Mouse (Mus musculus) limb, embryonic 15.5 days (tissue): ENCODE results near the gene St6gal1. TPM values are rescaled to one million over a fixed set of nuclear protein-coding genes. Genes with fewer than 3 reads are reported as not detected.

ENCODE experiments used
- ATAC-seq: fragments of 200-750 bp; cut with Nextera tagmentation; 2 replicates; pipeline ENCODE4 v1.8.0; 2017; ENCODE audit warnings: low read depth, moderate TSS enrichment; ENCODE audit not compliant: insufficient number of reproducible peaks, low FRiP score, low TSS enrichment
- H3K27ac ChIP-seq: fragments of 300-500 bp; sonication (generic); 2 replicates; pipeline ENCODE4 v1.5.1; 2015; ENCODE audit warnings: moderate library complexity, mild to moderate bottlenecking, inconsistent platforms
- H3K27me3 ChIP-seq: fragments of 300-500 bp; sonication (generic); 2 replicates; pipeline ENCODE4 v1.6.1; 2015; ENCODE audit warnings: inconsistent platforms
- H3K36me3 ChIP-seq: fragments of 300-500 bp; sonication (generic); 2 replicates; pipeline ENCODE4 v1.6.1; 2015; ENCODE audit warnings: inconsistent platforms
- H3K4me1 ChIP-seq: fragments of 300-500 bp; sonication (generic); 2 replicates; pipeline ENCODE4 v1.6.1; 2015; ENCODE audit warnings: inconsistent platforms
- H3K4me2 ChIP-seq: fragments of 300-500 bp; sonication (generic); 2 replicates; pipeline ENCODE4 v1.6.1; 2015; ENCODE audit warnings: mild to moderate bottlenecking, inconsistent platforms
- H3K4me3 ChIP-seq: fragments of 300-500 bp; sonication (generic); 2 replicates; pipeline ENCODE4 v1.5.1; 2015; ENCODE audit warnings: mild to moderate bottlenecking, inconsistent platforms
- H3K9ac ChIP-seq: fragments of 300-500 bp; sonication (generic); 2 replicates; pipeline ENCODE4 v1.6.1; 2015; ENCODE audit warnings: inconsistent platforms
- H3K9me3 ChIP-seq: fragments of 300-500 bp; sonication (generic); 2 replicates; pipeline ENCODE4 v1.6.1; 2016; ENCODE audit warnings: inconsistent platforms
- WGBS: fragments of 180-500 bp; shearing (Covaris S2); methylation state at CpG from one replicate; pipeline ENCODE4 v1.1.7; 2015; 5-methylcytosine and 5-hydroxymethylcytosine counted together
- polyA plus RNA-seq: library from polyadenylated mRNA; unstranded; fragments of >200 nt; fragmentation: Nextera tagmentation; extraction: Ambion mirVana; gene quantifications from 2 replicates; pipeline ENCODE4 v1.2.1, GENCODE M21; 2015

St6gal1 gene
- polyA plus RNA-seq, 1 experiment from 2014 or later, result 13.6 TPM

DNA sequence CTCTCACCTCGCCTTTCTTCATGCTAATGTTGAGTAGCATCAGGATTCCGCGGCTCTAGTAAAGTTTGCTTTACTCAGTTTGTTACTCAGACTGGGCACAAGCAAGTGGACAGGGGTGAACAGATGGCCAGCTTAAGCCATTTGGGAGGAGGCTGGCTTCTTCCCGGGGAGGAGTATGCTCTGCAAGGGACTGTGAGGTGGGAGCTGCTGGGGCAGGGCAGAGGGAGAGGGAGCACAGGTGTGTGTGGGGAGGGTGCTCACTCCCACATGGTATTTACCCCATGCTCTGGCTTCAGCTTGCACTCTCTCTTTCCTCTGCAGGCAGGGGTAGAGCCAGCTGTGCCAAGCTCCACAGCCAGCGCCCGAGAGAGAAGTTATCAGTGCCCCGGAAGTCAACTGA is 32.1 kb downstream of the St6gal1 start:
- ATAC-seq, result no peak
- Histone ChIP-seq H3K27me3 (no peaks in the 10 kb centered on the region), H3K9ac (no peak overlapping the region), H3K27ac (no peak overlapping the region), H3K4me2 (no peak overlapping the region), H3K4me3 (no peak overlapping the region), H3K36me3 (no peaks in the 10 kb centered on the region), H3K4me1 (peaks cover 36% of the 10 kb centered on the region), H3K9me3 (no peaks in the 10 kb centered on the region)
- 70% methylated on average over 7 of the region's 7 CpGs for WGBS

DNA sequence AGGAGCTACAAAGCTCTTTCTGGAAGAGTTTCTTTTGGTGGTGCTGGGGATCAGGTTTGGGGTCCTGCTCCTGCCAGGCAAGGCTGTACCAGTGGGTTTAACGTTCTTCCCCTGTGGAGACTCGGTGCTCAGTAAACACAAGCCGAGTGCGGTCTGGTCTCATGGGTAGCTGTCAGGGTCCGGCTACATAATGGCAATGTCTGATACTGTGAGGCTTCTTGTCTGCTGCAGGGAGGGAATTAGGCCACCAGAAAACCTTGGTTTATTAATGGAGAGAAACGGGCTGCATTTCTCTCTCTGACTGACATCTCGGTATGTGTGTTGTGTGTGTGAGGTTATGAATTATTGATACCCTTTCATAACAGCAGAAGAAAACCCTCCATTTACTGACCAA is 33.9 kb downstream of the St6gal1 start:
- H3K36me3 ChIP-seq, result no peaks in the 10 kb centered on the region
- H3K4me3 ChIP-seq, result no peak overlapping the region
- no peaks in the 10 kb centered on the region for H3K27me3 ChIP-seq
- ATAC-seq, result no peak
- no peaks in the 10 kb centered on the region for H3K9me3 ChIP-seq
- no peak overlapping the region for H3K9ac ChIP-seq
- H3K27ac ChIP-seq, result no peak overlapping the region
- H3K4me2 ChIP-seq, result no peak overlapping the region
- H3K4me1 ChIP-seq, result peaks cover 32% of the 10 kb centered on the region
- WGBS, result 30% methylated on average over 7 of the region's 7 CpGs

- ATAC-seq, result no peak
- Histone ChIP-seq H3K4me3 (no peak overlapping the region), H3K27ac (no peak overlapping the region), H3K36me3 (no peaks in the 10 kb centered on the region), H3K9ac (no peak overlapping the region), H3K9me3 (no peaks in the 10 kb centered on the region), H3K4me1 (peaks cover 29% of the 10 kb centered on the region), H3K4me2 (no peak overlapping the region), H3K27me3 (no peaks in the 10 kb centered on the region)
- 21% methylated on average over 4 of the region's 4 CpGs for WGBS
Measured at GRCm38 (mm10) chr16:23258823-23259457, 34.4 kb downstream of the St6gal1 start.

- Histone ChIP-seq H3K27me3 (no peaks in the 10 kb centered on the region), H3K4me3 (no peak overlapping the region), H3K4me2 (no peak overlapping the region), H3K36me3 (peaks cover 4% of the 10 kb centered on the region; the same call in 1 of the 2 replicates), H3K27ac (no peak overlapping the region), H3K9ac (no peak overlapping the region), H3K9me3 (no peaks in the 10 kb centered on the region), H3K4me1 (peaks cover 27% of the 10 kb centered on the region)
- WGBS, result 54% methylated on average over 3 of the region's 3 CpGs
- ATAC-seq, result no peak
Measured at GRCm38 (mm10) chr16:23259580-23259979, 35.0 kb downstream of the St6gal1 start.

DNA sequence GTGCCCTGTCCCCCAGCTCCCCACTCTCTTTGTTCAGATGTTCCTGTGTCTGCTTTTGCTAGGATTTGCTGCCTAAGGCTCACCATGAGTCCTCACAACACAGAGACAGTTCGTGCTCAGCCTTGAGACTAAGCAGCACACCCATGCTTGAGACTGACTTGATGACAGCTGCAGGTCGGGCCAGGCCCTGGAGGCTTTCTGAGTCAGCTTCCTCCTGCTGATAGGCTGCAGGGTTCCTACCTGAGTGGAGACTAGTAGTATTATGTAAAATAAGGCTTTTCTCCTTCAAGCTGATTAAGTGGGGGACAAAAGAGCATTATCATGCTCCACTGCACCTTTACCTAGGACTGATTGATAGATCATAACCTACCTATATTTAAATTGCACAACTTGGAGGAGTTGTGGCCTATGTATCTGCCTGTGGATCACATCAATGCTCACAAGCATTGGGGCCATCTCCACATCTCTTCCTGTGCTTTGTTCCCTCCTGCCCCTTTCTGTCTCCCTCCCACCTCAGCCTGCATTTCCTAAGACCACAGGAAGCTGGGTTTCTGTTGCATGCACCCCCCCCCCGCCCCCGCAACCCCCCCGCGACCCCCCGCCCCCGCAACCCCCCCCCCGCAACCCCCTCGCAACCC is 37.7 kb downstream of the St6gal1 start:
- H3K9me3 ChIP-seq, result no peaks in the 10 kb centered on the region
- H3K4me1 ChIP-seq, result peaks cover 25% of the 10 kb centered on the region
- H3K4me2 ChIP-seq, result no peak overlapping the region
- peaks cover 4% of the 10 kb centered on the region; the same call in 1 of the 2 replicates for H3K36me3 ChIP-seq
- H3K4me3 ChIP-seq, result no peak overlapping the region
- no peak overlapping the region for H3K9ac ChIP-seq
- ATAC-seq, result no peak
- H3K27me3 ChIP-seq, result no peaks in the 10 kb centered on the region
- WGBS, result 30% methylated on average over 2 of the region's 10 CpGs
- no peak overlapping the region for H3K27ac ChIP-seq

GRCm38 (mm10) chr16:23262846-23263245 is 38.3 kb downstream of the St6gal1 start:
- Histone ChIP-seq H3K4me3 (no peak overlapping the region), H3K27me3 (no peaks in the 10 kb centered on the region), H3K36me3 (peaks cover 4% of the 10 kb centered on the region; the same call in 1 of the 2 replicates), H3K27ac (no peak overlapping the region), H3K4me1 (peaks cover 25% of the 10 kb centered on the region), H3K9ac (no peak overlapping the region), H3K4me2 (no peak overlapping the region), H3K9me3 (no peaks in the 10 kb centered on the region)
- no peak for ATAC-seq
- WGBS, result 30% methylated on average over 5 of the region's 5 CpGs

DNA sequence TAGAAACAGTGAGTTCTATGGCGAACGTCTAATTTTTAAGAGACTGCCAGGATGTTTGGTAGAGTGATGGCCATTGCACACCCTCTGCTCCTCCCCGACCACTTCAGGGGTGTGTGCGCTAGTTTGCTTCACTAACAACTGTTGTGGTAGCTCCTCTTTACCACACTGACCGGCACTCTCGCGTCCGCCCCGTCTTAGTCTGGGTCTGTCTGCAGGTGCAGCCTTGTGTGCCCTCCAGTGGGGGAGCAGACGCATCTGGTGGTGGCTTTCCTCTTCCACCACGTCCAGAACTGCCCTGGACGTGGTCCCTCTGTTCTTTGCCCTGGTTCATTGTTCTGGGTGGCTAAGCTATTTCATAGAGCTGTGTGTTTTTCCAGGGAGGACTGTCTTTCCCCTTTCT is 40.5 kb downstream of the St6gal1 start:
- Histone ChIP-seq H3K4me2 (no peak overlapping the region), H3K36me3 (peaks cover 4% of the 10 kb centered on the region; the same call in 1 of the 2 replicates), H3K9ac (no peak overlapping the region), H3K4me1 (peaks cover 24% of the 10 kb centered on the region), H3K27ac (no peak overlapping the region), H3K9me3 (no peaks in the 10 kb centered on the region), H3K27me3 (no peaks in the 10 kb centered on the region), H3K4me3 (no peak overlapping the region)
- WGBS, result 87% methylated on average over 12 of the region's 12 CpGs
- no peak for ATAC-seq

DNA sequence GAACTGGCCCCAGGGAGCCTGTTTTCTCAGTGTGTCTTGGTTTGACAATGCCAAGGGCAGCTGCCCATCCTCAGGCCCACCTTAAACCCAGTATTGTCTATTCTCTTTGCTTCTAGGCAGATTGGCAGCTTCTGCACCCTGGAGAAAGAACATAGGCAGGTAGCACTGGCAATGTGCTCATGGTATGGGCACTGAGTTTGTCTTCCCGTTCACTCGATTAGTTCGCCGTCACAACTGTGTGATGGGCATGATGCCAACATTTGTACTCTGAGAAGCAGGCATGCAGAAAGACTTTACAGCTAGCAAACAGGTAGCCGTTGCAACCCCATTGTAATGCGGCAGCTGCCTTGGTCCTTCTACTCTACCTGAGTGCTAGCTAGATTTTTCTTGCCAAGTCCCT is 40.9 kb downstream of the St6gal1 start:
- Histone ChIP-seq H3K27me3 (no peaks in the 10 kb centered on the region), H3K9ac (no peak overlapping the region), H3K4me1 (peaks cover 29% of the 10 kb centered on the region), H3K36me3 (peaks cover 4% of the 10 kb centered on the region; the same call in 1 of the 2 replicates), H3K4me2 (no peak overlapping the region), H3K4me3 (no peak overlapping the region), H3K27ac (no peak overlapping the region), H3K9me3 (no peaks in the 10 kb centered on the region)
- ATAC-seq, result no peak
- 55% methylated on average over 6 of the region's 6 CpGs for WGBS

DNA sequence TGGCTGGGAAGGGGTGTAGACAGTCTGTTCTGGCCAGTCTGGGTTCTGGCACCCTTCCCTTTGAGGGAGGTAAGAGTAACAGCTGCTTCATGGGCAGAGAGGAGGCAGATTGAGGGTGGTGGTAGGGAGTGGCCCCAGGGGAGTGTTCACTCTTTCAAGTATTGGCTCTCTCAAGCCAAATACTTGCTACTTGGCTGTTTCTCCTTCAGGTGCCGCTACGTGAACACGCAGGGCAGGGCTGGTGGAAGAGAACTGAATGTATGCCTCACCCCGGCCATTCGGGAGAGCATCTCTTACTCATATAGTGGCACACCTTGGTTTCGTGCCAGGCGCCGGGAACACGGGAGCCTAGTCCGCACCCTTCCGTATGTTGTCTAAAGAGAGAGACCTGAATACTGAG is 41.8 kb downstream of the St6gal1 start:
- H3K9ac ChIP-seq, result no peak overlapping the region
- H3K9me3 ChIP-seq, result no peaks in the 10 kb centered on the region
- peaks cover 36% of the 10 kb centered on the region for H3K4me1 ChIP-seq
- no peak for ATAC-seq
- H3K27me3 ChIP-seq, result no peaks in the 10 kb centered on the region
- no peak overlapping the region for H3K27ac ChIP-seq
- H3K36me3 ChIP-seq, result peaks cover 4% of the 10 kb centered on the region; the same call in 1 of the 2 replicates
- H3K4me3 ChIP-seq, result no peak overlapping the region
- no peak overlapping the region for H3K4me2 ChIP-seq
- WGBS, result 89% methylated on average over 11 of the region's 11 CpGs

GRCm38 (mm10) chr16:23266896-23267295 is 42.4 kb downstream of the St6gal1 start:
- ATAC-seq, result no peak
- no peak overlapping the region for H3K4me3 ChIP-seq
- H3K9ac ChIP-seq, result no peak overlapping the region
- no peak overlapping the region for H3K27ac ChIP-seq
- 86% methylated on average over 4 of the region's 4 CpGs for WGBS
- no peak overlapping the region for H3K4me2 ChIP-seq
- H3K4me1 ChIP-seq, result peaks cover 42% of the 10 kb centered on the region
- no peaks in the 10 kb centered on the region for H3K9me3 ChIP-seq
- peaks cover 4% of the 10 kb centered on the region; the same call in 1 of the 2 replicates for H3K36me3 ChIP-seq
- H3K27me3 ChIP-seq, result no peaks in the 10 kb centered on the region

DNA sequence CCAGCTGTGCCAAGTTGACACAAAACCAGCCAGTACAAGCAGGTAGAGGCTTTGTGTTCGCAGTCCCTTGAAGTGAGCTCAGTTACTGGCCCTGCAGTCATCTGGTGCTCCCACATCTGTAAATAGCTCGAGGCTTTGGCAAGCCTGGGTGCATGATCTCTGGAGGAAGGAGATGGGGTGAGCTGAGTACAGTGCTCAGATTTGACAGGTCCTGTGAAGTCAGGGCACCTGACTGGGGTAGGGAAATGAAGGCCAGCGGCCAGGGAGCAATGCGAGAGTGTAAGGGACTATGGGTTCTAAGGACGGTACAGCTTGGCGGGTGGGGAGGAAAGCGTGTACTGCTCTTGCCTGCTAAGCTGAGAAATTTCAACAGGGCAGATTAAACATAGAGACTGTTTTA is 43.7 kb downstream of the St6gal1 start:
- Histone ChIP-seq H3K9ac (no peak overlapping the region), H3K9me3 (no peaks in the 10 kb centered on the region), H3K4me2 (no peak overlapping the region), H3K27ac (no peak overlapping the region), H3K36me3 (peaks cover 4% of the 10 kb centered on the region; the same call in 1 of the 2 replicates), H3K4me3 (no peak overlapping the region), H3K27me3 (no peaks in the 10 kb centered on the region), H3K4me1 (peaks cover 42% of the 10 kb centered on the region)
- WGBS, result 81% methylated on average over 7 of the region's 7 CpGs
- ATAC-seq, result no peak
